Mouse (Mus musculus) cortical plate, adult 2 months (tissue): ENCODE measurements at regions not wholly inside any gene's neighbourhood (a gene's known extent, or its start where the extent isn't known, plus 50 kb on each side); places are given as distances from the start of the nearest gene placed in this dataset.

Source experiments
- CTCF ChIP-seq: fragments of 200-500 bp; IDR thresholded peaks from 2 replicates; pipeline ENCODE4 v1.5.1; 2011; ENCODE audit warnings: mild to moderate bottlenecking, control low read depth, low read length; ENCODE audit not compliant: insufficient read depth; ENCODE audit errors: extremely low read depth
- POLR2A ChIP-seq: fragments of 200-500 bp; IDR thresholded peaks from 2 replicates; pipeline ENCODE4 v1.6.1; 2011; ENCODE audit warnings: mild to moderate bottlenecking, low read length, control low read depth; ENCODE audit not compliant: insufficient read depth; ENCODE audit errors: extremely low read depth

GRCm38 (mm10) chr13:37249581-37250461 is 95.2 kb upstream of the Ly86 start:
- TF ChIP-seq CTCF (no peak), POLR2A (no peak)
